Mouse (Mus musculus): ENCODE measurements around the gene Upp2. TPM values are rescaled to one million over a fixed set of nuclear protein-coding genes. Genes with fewer than 3 reads are reported as not detected.

The Upp2 gene
- 6.1 and 7.5 TPM in 2 replicates for polyA plus RNA-seq (2014; fragmentation: Nextera tagmentation; extraction: Ambion mirVana)

DNA sequence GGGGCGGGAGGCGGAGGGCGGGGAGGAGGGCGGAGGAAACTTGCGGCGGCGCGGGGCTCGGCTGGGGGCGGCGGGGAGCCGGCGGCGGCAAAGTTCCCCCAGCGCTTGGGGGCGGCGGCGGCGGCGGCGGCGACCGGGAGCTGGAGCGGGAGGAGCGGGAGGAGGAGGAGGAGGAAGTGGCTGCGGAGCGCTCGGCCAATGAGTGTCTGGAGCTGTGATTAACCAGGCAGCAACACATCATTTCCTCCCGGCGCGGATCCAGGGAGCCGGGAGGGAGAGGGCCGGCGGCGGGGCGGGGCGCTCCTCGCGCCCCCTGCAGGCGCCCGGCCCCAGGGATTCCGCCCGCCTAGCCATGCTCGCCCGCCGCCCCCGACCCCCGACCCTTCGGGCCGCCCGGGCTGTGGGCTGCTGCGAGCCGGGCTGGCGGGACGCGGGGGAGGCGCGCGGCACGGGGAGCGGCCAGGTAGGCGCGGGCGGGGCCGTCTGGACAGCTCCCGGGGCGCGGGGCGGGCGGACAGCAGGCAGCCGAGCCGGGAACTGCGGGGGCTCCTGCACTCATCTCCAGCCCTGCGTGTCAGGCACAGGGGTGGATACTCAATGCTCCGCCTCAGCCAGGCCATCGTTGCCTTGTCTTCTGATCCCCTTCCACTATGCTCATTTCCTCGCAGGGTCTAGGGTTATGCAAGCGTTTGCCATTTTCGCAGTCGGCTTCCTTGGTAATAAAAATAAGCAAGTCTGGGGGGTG lies at the start of gene Upp2, which contains the start of gene Acvr1:
Upp2 (plus strand) TSS at position 233 of the 745 bp plus-strand sequence.
Acvr1 (minus strand) TSS at position 92 of the 745 bp plus-strand sequence.
- peaks cover 25 to 42% of the 10 kb centered on the region in 2 experiments for H3K4me1 ChIP-seq (ENCODE audit: control insufficient read depth in 2 of 2, insufficient read depth in 2 of 2, low read length in 2 of 2)
- peak; percentile 89 for ATAC-seq (ENCODE audit: insufficient number of reproducible peaks, insufficient read depth, low FRiP score, low read depth)

DNA sequence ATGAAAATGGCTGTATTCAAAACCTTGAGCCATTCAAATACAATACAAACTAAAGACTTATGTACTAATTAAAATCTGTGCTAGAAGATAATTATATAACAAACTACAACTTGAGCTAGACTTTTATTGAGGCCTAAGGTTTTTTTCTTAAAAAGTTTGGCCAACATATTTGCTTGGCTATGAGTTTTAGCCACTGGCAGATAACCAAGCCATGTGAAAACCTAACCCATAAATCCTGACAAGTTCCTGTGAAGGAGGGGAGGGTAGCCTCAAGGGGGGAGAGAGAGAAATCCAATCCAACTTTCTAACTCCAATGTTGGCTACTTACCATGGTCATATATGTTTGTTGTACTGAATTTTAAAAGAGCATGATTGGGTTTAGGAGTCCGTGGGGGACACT lies 48.6 kb upstream of the Upp2 start:
- Histone ChIP-seq H3K4me2 (ENCODE audit: low read length) (no peak overlapping the region), H3K27me3 (ENCODE audit: control insufficient read depth, insufficient read depth, low read length) (no peaks in the 10 kb centered on the region), H3K9ac (ENCODE audit: low read length) (no peak overlapping the region), H3K4me1 (ENCODE audit: control insufficient read depth in 2 of 2, insufficient read depth in 2 of 2, low read length in 2 of 2) (peaks cover 19 to 87% of the 10 kb centered on the region in 2 experiments), H3K36me3 (ENCODE audit: control insufficient read depth, insufficient read depth, low read length) (no peaks in the 10 kb centered on the region; the same call in 1 of the 2 replicates), H3K27ac (replicated peaks in 1 of 2; ENCODE audit: control insufficient read depth in 1 of 2, insufficient read depth in 1 of 2, low read depth in 2 of 2, low read length in 2 of 2) (peak overlapping the region in 1 of 2 experiments; percentile 64; a peak in 3 of 4 replicates), H3K4me3 (ENCODE audit: control insufficient read depth in 1 of 2, insufficient read depth in 1 of 2, low read depth in 1 of 2, low read length in 2 of 2) (no peak overlapping the region), H3K9me3 (ENCODE audit: control insufficient read depth, low read length) (no peaks in the 10 kb centered on the region)
- WGBS, result 94% methylated on average over 1 of the region's 1 CpGs
- no peak for ATAC-seq (ENCODE audit: insufficient number of reproducible peaks, insufficient read depth, low FRiP score, low read depth)

More for the DNA sequence above, at the start of gene Upp2, which contains the start of gene Acvr1:
- Histone ChIP-seq H3K4me2 (ENCODE audit: low read length) (peak within 1 kb of the TSS; percentile 75), H3K9me3 (ENCODE audit: control insufficient read depth, low read length) (no peaks in the 10 kb centered on the region), H3K36me3 (ENCODE audit: control insufficient read depth, insufficient read depth, low read length) (no peaks in the 10 kb centered on the region), H3K9ac (ENCODE audit: low read length) (peak within 1 kb of the TSS; percentile 96), H3K27ac (replicated peaks in 1 of 2; ENCODE audit: control insufficient read depth in 1 of 2, insufficient read depth in 1 of 2, low read depth in 2 of 2, low read length in 2 of 2) (peak within 1 kb of the TSS; percentile 93 to 99), H3K27me3 (ENCODE audit: control insufficient read depth, insufficient read depth, low read length) (no peaks in the 10 kb centered on the region), H3K4me3 (ENCODE audit: control insufficient read depth in 1 of 2, insufficient read depth in 1 of 2, low read depth in 1 of 2, low read length in 2 of 2) (peak within 1 kb of the TSS; percentile 90 to 95)
- WGBS, result under 1% methylated on average over 44 of the region's 80 CpGs

GRCm38 (mm10) chr2:58520727-58521126 lies 46.4 kb upstream of the Upp2 start:
- Histone ChIP-seq H3K27me3 (ENCODE audit: control insufficient read depth, insufficient read depth, low read length) (no peaks in the 10 kb centered on the region), H3K27ac (replicated peaks in 1 of 2; ENCODE audit: control insufficient read depth in 1 of 2, insufficient read depth in 1 of 2, low read depth in 2 of 2, low read length in 2 of 2) (peak overlapping the region in 1 of 2 experiments; percentile 29; a peak in 1 of 4 replicates), H3K4me2 (ENCODE audit: low read length) (no peak overlapping the region), H3K9me3 (ENCODE audit: control insufficient read depth, low read length) (no peaks in the 10 kb centered on the region), H3K9ac (ENCODE audit: low read length) (no peak overlapping the region), H3K36me3 (ENCODE audit: control insufficient read depth, insufficient read depth, low read length) (no peaks in the 10 kb centered on the region), H3K4me3 (ENCODE audit: control insufficient read depth in 1 of 2, insufficient read depth in 1 of 2, low read depth in 1 of 2, low read length in 2 of 2) (no peak overlapping the region), H3K4me1 (ENCODE audit: control insufficient read depth in 2 of 2, insufficient read depth in 2 of 2, low read length in 2 of 2) (peaks cover 20 to 85% of the 10 kb centered on the region in 2 experiments)
- WGBS, result 37% methylated on average over 9 of the region's 9 CpGs
- ATAC-seq (ENCODE audit: insufficient number of reproducible peaks, insufficient read depth, low FRiP score, low read depth), result no peak

- H3K27ac ChIP-seq (replicated peaks in 1 of 2; ENCODE audit: control insufficient read depth in 1 of 2, insufficient read depth in 1 of 2, low read depth in 2 of 2, low read length in 2 of 2), result peak overlapping the region; percentile 20 to 30; a peak in 1 of 4 replicates
- no peaks in the 10 kb centered on the region for H3K27me3 ChIP-seq (ENCODE audit: control insufficient read depth, insufficient read depth, low read length)
- peaks cover 14 to 78% of the 10 kb centered on the region in 2 experiments for H3K4me1 ChIP-seq (ENCODE audit: control insufficient read depth in 2 of 2, insufficient read depth in 2 of 2, low read length in 2 of 2)
- H3K9me3 ChIP-seq (ENCODE audit: control insufficient read depth, low read length), result no peaks in the 10 kb centered on the region
- 82% methylated on average over 6 of the region's 6 CpGs for WGBS
- no peak overlapping the region for H3K4me3 ChIP-seq (ENCODE audit: control insufficient read depth in 1 of 2, insufficient read depth in 1 of 2, low read depth in 1 of 2, low read length in 2 of 2)
- no peak for ATAC-seq (ENCODE audit: insufficient number of reproducible peaks, insufficient read depth, low FRiP score, low read depth)
- H3K9ac ChIP-seq (ENCODE audit: low read length), result no peak overlapping the region
- H3K4me2 ChIP-seq (ENCODE audit: low read length), result no peak overlapping the region
- H3K36me3 ChIP-seq (ENCODE audit: control insufficient read depth, insufficient read depth, low read length), result no peaks in the 10 kb centered on the region
These were observed 45.5 kb upstream of the Upp2 start for GRCm38 (mm10) chr2:58521621-58522020.

DNA sequence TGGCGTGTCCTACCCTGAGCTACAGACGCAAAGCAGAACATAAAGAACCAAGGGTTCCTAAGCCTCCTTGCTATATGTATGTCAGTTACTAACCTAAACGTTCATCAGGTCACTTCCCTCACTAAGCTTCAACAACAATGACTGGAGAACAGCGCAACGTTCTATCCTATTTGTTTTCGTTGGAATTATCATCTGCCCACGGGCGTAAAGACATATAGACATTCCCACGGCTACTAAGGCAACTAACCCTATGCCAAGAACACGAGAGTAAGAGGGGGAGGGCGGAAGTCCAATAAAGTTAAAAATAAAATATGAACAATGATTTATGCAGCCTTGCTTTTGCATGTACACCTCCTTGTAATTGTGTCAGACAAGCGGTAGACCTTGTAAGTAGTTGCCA lies 44.0 kb upstream of the Upp2 start:
- H3K9ac ChIP-seq (ENCODE audit: low read length), result no peak overlapping the region
- H3K4me2 ChIP-seq (ENCODE audit: low read length), result no peak overlapping the region
- ATAC-seq (ENCODE audit: insufficient number of reproducible peaks, insufficient read depth, low FRiP score, low read depth), result no peak
- H3K4me3 ChIP-seq (ENCODE audit: control insufficient read depth in 1 of 2, insufficient read depth in 1 of 2, low read depth in 1 of 2, low read length in 2 of 2), result no peak overlapping the region
- H3K27me3 ChIP-seq (ENCODE audit: control insufficient read depth, insufficient read depth, low read length), result no peaks in the 10 kb centered on the region
- WGBS, result 64% methylated on average over 12 of the region's 12 CpGs
- H3K27ac ChIP-seq (replicated peaks in 1 of 2; ENCODE audit: control insufficient read depth in 1 of 2, insufficient read depth in 1 of 2, low read depth in 2 of 2, low read length in 2 of 2), result peak overlapping the region in 1 of 2 experiments; percentile 30; a peak in 2 of 4 replicates
- no peaks in the 10 kb centered on the region for H3K9me3 ChIP-seq (ENCODE audit: control insufficient read depth, low read length)
- H3K4me1 ChIP-seq (ENCODE audit: control insufficient read depth in 2 of 2, insufficient read depth in 2 of 2, low read length in 2 of 2), result peaks cover 16 to 75% of the 10 kb centered on the region in 2 experiments
- H3K36me3 ChIP-seq (ENCODE audit: control insufficient read depth, insufficient read depth, low read length), result no peaks in the 10 kb centered on the region

GRCm38 (mm10) chr2:58523894-58524293 lies 43.2 kb upstream of the Upp2 start:
- no peak overlapping the region for H3K4me2 ChIP-seq (ENCODE audit: low read length)
- H3K4me3 ChIP-seq (ENCODE audit: control insufficient read depth in 1 of 2, insufficient read depth in 1 of 2, low read depth in 1 of 2, low read length in 2 of 2), result no peak overlapping the region
- H3K9ac ChIP-seq (ENCODE audit: low read length), result no peak overlapping the region
- 85% methylated on average over 5 of the region's 5 CpGs for WGBS
- H3K27me3 ChIP-seq (ENCODE audit: control insufficient read depth, insufficient read depth, low read length), result no peaks in the 10 kb centered on the region
- no peaks in the 10 kb centered on the region for H3K36me3 ChIP-seq (ENCODE audit: control insufficient read depth, insufficient read depth, low read length)
- H3K27ac ChIP-seq (replicated peaks in 1 of 2; ENCODE audit: control insufficient read depth in 1 of 2, insufficient read depth in 1 of 2, low read depth in 2 of 2, low read length in 2 of 2), result no peak overlapping the region
- no peaks in the 10 kb centered on the region for H3K9me3 ChIP-seq (ENCODE audit: control insufficient read depth, low read length)
- peaks cover 19 to 76% of the 10 kb centered on the region in 2 experiments for H3K4me1 ChIP-seq (ENCODE audit: control insufficient read depth in 2 of 2, insufficient read depth in 2 of 2, low read length in 2 of 2)
- ATAC-seq (ENCODE audit: insufficient number of reproducible peaks, insufficient read depth, low FRiP score, low read depth), result no peak

GRCm38 (mm10) chr2:58524356-58524755 lies 42.7 kb upstream of the Upp2 start:
- no peak overlapping the region for H3K4me3 ChIP-seq (ENCODE audit: control insufficient read depth in 1 of 2, insufficient read depth in 1 of 2, low read depth in 1 of 2, low read length in 2 of 2)
- no peak for ATAC-seq (ENCODE audit: insufficient number of reproducible peaks, insufficient read depth, low FRiP score, low read depth)
- peaks cover 20 to 76% of the 10 kb centered on the region in 2 experiments for H3K4me1 ChIP-seq (ENCODE audit: control insufficient read depth in 2 of 2, insufficient read depth in 2 of 2, low read length in 2 of 2)
- no peak overlapping the region for H3K4me2 ChIP-seq (ENCODE audit: low read length)
- peak overlapping the region in 1 of 2 experiments; percentile 39; a peak in 1 of 4 replicates for H3K27ac ChIP-seq (replicated peaks in 1 of 2; ENCODE audit: control insufficient read depth in 1 of 2, insufficient read depth in 1 of 2, low read depth in 2 of 2, low read length in 2 of 2)
- H3K27me3 ChIP-seq (ENCODE audit: control insufficient read depth, insufficient read depth, low read length), result no peaks in the 10 kb centered on the region
- WGBS, result 76% methylated on average over 6 of the region's 6 CpGs
- H3K36me3 ChIP-seq (ENCODE audit: control insufficient read depth, insufficient read depth, low read length), result no peaks in the 10 kb centered on the region
- no peaks in the 10 kb centered on the region for H3K9me3 ChIP-seq (ENCODE audit: control insufficient read depth, low read length)
- H3K9ac ChIP-seq (ENCODE audit: low read length), result no peak overlapping the region
